Mouse (Mus musculus) thymus, adult 2 months (tissue): Measurements from ENCODE around the gene Sult2b1.

Experiments
- CTCF ChIP-seq: fragments of 200-500 bp; IDR thresholded peaks from 2 replicates; pipeline ENCODE4 v1.5.1; 2012; ENCODE audit warnings: mild to moderate bottlenecking, control low read depth, low read length, moderate library complexity, borderline replicate concordance; ENCODE audit not compliant: control insufficient read depth, poor library complexity, insufficient read depth; ENCODE audit errors: extremely low read depth
- POLR2A ChIP-seq: fragments of 200-500 bp; IDR thresholded peaks from 2 replicates; pipeline ENCODE4 v1.6.1; 2012; ENCODE audit warnings: mild to moderate bottlenecking, low read length, control low read depth, moderate library complexity; ENCODE audit not compliant: control insufficient read depth, poor library complexity, insufficient read depth; ENCODE audit errors: extremely low read depth

GRCm38 (mm10) chr7:45702316-45702715 lies 82.2 kb downstream of the Sult2b1 start:
- TF ChIP-seq POLR2A (no peak), CTCF (no peak)
